Mouse (Mus musculus) testis, adult 2 months (tissue): ENCODE measurements at regions not wholly inside any gene's neighbourhood (a gene's known extent, or its start where the extent isn't known, plus 50 kb on each side); places are given as distances from the start of the nearest gene placed in this dataset.

Experiments
- CTCF ChIP-seq: fragments of 200-500 bp; IDR thresholded peaks from 2 replicates; pipeline ENCODE4 v1.5.1; 2012; ENCODE audit warnings: low read depth, mild to moderate bottlenecking, inconsistent platforms, low read length, moderate library complexity; ENCODE audit not compliant: control insufficient read depth, insufficient read depth, insufficient replicate concordance
- POLR2A ChIP-seq: fragments of 200-500 bp; IDR thresholded peaks from 2 replicates; pipeline ENCODE4 v1.6.1; 2012; ENCODE audit warnings: low read depth, mild to moderate bottlenecking, inconsistent platforms, low read length, moderate library complexity; ENCODE audit not compliant: control insufficient read depth

DNA sequence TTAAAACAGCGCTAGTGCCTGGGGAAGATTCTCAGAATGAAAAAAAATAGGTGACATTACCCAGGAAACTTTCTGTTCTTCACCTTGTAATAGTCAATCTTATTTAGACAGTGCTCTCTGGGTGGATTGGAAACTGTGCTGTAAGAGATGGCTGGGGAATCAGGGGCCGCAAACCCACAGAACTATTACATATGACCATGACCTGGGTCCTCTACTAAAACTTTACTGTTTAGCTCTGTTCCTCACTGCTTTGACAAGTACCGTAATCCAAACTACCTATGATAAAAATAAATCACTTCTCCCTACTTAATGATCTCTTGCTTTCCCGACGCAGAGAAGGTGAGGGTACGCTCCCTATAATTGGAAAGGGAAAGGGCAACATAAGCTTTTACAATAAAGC is 157.6 kb upstream of the Adgrl2 start:
- TF ChIP-seq CTCF, result no peak
- TF ChIP-seq POLR2A, result no peak
